Mouse (Mus musculus): ENCODE results near the gene Mettl8. TPM values are rescaled to one million over a fixed set of nuclear protein-coding genes. Genes with fewer than 3 reads are reported as not detected.

Gene Mettl8
- total RNA-seq, 2 experiments from 2014 or later, result 15.7 to 16.6 TPM

DNA sequence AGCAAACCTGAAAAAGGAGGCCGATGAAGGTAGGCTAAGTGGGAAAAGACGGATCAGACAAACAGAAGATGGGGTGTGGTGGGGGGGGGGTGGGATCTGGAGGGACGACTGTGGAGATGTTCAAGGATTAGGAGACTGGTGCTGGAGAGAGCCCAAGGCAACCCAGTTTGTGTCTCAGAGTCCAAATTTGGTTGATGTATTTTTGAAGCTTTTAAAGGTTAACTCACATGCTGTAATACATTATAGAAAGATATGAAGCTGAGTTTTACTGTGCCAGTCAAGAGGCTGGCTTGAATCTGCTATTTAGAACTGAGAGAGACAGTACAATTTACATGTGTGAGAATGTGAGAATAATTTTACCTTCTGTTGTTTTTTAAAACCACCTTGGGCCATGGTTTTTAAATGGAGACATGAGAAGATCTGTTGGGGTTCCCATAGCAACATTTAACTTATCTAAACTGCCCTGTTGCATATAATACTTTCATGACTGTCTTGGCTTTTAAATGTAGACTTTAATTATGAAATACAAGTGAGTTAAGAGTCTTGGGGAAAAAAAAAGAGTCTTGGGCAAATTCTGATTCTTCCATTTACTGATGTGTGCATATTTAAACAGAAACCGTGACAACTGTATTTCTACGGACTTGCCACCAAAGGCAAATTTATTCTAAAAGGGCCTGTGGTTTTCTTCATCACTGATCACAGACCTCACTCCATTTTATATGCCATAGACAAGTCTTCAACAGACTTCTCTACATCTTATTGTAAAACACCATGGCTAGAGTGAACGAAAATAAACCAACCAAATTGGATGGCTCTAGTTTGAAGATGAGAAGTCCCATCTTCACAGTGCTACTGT lies 94.1 kb downstream of the Mettl8 start:
- DNase-seq (ENCODE audit: low spot score in 2 of 2), result no peak
- H3K4me3 ChIP-seq, result no peak overlapping the region
- no peak for TF ChIP-seq CTCF (conservative IDR thresholded peaks at IDR 0.05)
- no peak overlapping the region for H3K27ac ChIP-seq

DNA sequence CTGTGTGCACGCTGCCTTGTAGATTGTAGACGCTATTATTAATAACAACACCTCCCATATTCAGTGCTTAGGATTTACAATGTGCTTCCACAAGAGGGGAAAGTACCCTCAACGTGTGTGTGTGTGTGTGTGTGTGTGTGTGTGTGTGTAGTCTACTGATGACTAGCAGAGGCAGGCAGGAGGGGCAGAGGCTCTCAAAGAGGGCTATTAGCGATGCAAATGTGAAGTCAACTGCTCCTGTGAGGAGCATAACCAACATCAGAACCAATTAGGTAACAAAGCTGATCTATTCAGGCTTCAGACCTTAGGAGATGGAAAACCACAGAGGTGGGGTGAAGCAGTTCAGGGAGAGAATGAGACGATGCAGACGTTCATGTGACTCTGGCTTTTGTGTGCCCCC lies 95.3 kb downstream of the Mettl8 start:
- Histone ChIP-seq H3K27ac (no peak overlapping the region), H3K4me3 (no peak overlapping the region)
- no peak for DNase-seq (ENCODE audit: low spot score in 2 of 2)
- TF ChIP-seq CTCF (conservative IDR thresholded peaks at IDR 0.05), result no peak

DNA sequence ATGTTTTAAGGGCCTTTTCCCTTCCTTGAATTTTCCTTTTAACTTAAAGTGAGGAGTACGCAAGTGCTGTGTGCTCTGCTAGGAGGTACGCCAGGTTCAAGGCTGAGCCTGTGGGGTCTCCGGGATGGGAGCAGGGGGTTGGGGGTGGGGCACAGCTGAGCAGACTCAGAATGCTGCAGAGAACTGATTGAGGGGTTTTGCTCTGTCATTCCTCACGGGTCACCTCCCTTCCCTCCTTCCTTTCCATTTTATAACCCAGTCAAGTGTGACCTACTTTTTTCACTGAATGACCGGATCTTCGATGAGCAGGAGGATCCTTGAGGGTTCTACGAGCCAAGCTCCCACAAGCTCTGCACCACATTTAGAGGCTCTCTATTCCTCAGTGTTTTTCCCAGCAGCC lies 96.0 kb downstream of the Mettl8 start:
- Histone ChIP-seq H3K27ac (no peak overlapping the region), H3K4me3 (no peak overlapping the region)
- DNase-seq (ENCODE audit: low spot score in 2 of 2), result no peak
- TF ChIP-seq CTCF (conservative IDR thresholded peaks at IDR 0.05), result no peak

DNA sequence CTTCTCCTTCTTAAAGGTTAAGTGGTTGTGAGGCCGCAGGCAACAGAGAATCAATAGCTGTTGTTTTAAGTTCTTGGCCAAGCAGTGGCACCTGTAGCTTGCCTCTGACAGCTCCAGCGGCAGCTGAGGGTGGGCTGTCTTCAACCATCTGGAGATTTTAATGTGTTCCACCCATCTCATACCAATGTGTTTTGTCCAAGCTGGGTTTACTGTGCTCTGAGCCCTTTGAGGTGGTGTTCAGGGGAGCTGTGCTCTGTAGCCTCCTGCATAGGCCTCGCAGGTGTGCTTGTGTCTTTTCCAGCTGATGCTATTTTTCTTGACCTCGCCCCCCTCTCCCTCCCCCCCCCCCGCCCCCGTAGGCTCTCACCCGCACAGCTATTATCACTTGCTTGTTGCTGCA lies 96.8 kb downstream of the Mettl8 start:
- TF ChIP-seq CTCF (conservative IDR thresholded peaks at IDR 0.05), result no peak
- DNase-seq (ENCODE audit: low spot score in 2 of 2), result no peak
- no peak overlapping the region for H3K4me3 ChIP-seq
- H3K27ac ChIP-seq, result no peak overlapping the region

DNA sequence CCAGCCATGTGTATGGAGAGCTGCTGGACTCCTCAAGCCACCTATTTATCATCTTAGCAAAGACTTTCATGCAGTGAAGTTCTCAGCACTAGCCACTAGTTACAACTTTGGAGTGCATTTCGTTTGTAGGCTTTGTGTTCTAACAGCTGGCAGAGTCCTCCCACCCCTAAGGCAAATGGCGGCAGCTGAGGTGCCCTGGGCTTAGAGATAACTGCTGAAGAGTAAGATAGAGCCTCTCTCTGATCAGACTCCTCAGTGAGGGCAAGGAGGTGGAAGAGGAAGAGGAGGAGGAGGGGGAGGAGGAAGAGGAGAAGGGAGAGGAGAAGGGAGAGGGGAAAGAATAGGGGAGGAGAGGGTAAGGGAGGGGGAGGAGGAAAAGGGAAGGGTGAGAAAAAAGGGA lies 101.8 kb downstream of the Mettl8 start:
- DNase-seq (ENCODE audit: low spot score in 2 of 2), result no peak
- TF ChIP-seq CTCF (conservative IDR thresholded peaks at IDR 0.05), result no peak

DNA sequence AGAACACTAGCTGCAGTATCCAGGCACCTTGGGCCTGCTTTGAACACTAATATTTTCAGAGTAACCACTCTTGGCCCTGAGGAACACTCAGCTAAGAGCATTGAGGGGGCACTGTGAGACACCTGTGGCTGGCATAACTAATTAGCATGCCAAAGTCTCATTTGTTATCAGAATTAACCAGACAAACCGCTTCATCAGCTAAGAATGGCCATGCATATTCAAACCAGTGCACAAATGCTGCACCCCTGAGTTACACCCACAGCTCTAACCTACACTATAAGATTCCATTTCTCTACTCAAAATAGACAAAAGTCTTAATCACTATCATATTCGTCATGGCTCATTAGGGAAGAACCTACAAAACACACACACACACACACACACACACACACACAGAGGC lies 103.4 kb downstream of the Mettl8 start:
- Histone ChIP-seq H3K4me3 (no peak overlapping the region), H3K27ac (no peak overlapping the region)
- TF ChIP-seq CTCF (conservative IDR thresholded peaks at IDR 0.05), result no peak
- DNase-seq (ENCODE audit: low spot score in 2 of 2), result no peak

More for the DNA sequence above, 101.8 kb downstream of the Mettl8 start:
- H3K4me3 ChIP-seq, result no peak overlapping the region
- H3K27ac ChIP-seq, result no peak overlapping the region

DNA sequence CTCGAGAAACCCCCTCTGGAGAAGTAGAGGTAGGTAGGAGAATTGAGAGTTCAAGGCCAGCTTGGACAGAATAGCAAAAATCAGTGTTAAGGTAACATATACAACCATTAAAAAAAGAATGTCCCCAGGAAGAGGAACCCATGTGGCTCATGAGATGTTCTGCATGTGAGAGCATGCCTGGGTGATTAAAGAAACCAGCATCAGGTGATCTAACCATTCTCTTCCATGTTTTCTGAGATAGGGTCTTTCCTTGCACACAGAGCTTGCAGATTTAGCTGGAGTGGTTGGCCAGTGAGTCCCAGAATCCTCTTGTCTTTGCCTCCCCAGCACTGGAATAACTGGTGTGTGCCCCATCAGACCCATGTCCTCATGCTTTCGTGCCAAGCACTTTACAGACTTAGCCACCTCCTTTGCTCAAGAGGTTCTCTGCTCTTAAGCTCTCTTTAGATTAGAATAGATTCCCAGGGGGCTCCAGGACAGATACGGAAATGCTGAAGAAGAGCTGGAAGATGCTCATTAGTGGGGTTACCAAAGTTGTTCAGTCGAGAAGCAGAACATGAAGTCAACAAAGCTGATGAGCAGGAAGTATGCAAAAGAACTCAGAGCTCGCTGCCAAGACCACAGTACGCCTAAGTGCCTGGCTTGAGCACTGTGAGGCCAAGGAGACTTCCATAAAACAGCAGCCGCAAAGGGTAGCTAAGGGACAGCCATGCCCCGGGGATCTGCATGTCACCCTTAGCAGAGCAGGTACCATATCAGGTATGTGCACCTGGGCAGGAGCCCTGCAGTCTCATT lies 110.7 kb downstream of the Mettl8 start:
- TF ChIP-seq CTCF (conservative IDR thresholded peaks at IDR 0.05), result no peak

DNA sequence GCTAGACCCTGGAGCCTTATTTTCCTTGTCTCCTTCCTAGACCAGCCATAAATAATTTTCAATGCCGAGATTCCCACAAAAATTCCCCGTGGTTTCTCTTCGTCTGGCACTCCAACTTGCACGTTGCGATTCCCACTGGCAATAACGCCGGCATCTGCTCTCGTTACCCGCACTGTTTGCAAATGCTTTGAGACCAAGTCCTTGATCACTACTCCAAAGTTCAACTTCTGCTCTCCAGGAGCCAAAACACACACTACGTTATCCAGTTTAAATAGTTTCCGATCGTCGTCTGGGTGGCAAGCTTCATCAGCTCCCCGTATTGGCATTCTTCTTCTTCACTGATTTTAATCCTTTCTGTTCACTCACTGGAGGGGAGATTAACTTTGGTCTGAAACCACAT lies 114.6 kb downstream of the Mettl8 start:
- DNase-seq (ENCODE audit: low spot score in 2 of 2), result no peak
- no peak for TF ChIP-seq CTCF (conservative IDR thresholded peaks at IDR 0.05)
- Histone ChIP-seq H3K27ac (no peak overlapping the region), H3K4me3 (no peak overlapping the region)

More for the DNA sequence above, 110.7 kb downstream of the Mettl8 start:
- no peak overlapping the region for H3K27ac ChIP-seq
- no peak for DNase-seq (ENCODE audit: low spot score in 2 of 2)
- H3K4me3 ChIP-seq, result no peak overlapping the region

DNA sequence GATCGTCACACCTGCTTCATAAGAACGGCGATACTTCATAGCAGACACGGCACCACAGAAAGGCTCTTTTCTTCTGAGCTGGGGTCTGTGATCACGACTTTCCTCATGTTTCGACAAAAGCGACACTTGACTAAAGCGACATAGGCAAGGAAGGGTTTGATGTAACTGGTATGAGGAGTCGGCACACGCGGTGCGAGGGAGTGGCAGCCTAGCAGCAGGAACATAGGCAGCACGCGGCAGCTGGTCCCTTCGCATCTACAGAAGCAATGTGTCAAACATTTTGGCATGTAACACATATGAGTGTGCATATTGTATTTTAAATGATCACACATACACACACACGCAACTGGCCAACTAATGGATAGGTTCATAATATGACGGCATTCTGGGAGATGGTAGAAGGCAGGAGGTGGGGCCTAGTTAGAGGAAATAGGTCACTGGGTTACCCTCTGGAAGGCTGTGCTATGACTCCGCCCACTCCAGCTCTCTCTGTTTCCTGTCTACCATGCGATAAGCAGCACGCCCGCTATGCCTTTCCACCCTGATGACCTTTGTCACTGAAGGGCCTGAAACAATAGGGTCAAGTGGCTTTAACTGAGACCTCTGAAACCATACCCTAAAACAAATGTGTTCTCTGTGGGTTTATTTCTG lies 116.4 kb downstream of the Mettl8 start:
- no peak for TF ChIP-seq CTCF (conservative IDR thresholded peaks at IDR 0.05)
- peak in 1 of 2 experiments; percentile 26 for DNase-seq (ENCODE audit: low spot score in 2 of 2)
- no peak overlapping the region for H3K4me3 ChIP-seq
- no peak overlapping the region for H3K27ac ChIP-seq

DNA sequence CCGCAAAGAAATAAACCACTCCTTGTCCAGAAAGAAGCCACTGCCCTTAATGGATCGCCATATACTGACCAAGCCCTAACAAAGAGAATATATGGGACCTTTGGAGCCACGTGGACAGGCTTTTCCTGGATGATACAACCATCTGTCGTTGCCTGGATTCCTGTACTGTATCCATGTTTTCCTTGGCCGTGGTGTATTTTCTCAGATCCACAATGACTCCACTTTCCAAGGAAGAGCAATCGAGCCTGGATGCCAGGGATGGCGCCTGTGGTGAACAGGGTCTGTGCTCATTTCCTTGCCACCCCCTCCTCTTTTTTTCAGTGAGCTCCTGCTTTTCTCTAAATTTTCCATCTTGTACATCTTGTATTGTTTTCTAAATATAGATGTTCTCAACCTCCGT lies 120.6 kb downstream of the Mettl8 start:
- no peak for TF ChIP-seq CTCF (conservative IDR thresholded peaks at IDR 0.05)
- H3K27ac ChIP-seq, result peak overlapping the region; percentile 39; the same call in 1 of the 2 replicates
- DNase-seq (ENCODE audit: low spot score in 2 of 2), result no peak
- no peak overlapping the region for H3K4me3 ChIP-seq

DNA sequence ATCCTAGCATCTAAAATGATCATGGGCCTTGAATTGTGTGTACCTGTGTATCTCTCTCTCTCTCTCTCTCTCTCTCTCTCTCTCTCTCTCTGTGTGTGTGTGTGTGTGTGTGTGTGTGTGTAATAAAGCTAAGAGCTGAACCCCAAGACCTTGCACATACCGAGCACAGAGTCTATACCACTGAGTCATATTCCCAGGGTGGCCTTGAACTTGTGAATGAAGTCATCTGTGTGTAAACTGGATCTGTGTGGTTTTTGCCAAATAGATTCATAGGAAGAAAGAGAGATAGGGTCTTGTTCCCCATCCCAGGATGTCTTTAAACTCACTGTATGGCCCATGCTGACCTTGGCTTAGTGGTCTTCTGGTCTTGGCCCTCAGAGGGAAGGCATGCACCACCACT lies 121.9 kb downstream of the Mettl8 start:
- Histone ChIP-seq H3K4me3 (no peak overlapping the region), H3K27ac (no peak overlapping the region)
- DNase-seq (ENCODE audit: low spot score in 2 of 2), result no peak
- no peak for TF ChIP-seq CTCF (conservative IDR thresholded peaks at IDR 0.05)

DNA sequence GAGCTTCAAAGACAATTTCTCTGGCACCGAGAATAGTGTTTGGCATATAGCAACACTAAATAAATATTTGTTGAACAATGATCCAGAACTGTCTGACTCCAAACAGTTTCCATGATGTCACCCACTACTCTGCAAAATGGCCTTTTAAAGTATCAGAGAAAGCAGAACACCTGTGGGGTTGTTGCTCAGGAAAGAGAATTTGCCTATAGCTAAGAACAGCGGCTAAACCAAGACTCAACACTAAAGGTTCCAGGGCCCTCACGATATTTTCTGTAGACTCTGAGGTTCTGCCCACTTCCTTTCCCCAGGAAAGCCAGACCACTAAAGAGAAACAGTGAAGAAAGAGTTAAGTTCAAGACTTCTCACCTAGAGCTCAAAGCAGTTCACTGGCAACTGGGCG lies 122.4 kb downstream of the Mettl8 start:
- H3K27ac ChIP-seq, result no peak overlapping the region
- TF ChIP-seq CTCF (conservative IDR thresholded peaks at IDR 0.05), result no peak
- no peak for DNase-seq (ENCODE audit: low spot score in 2 of 2)
- H3K4me3 ChIP-seq, result no peak overlapping the region
